Mouse (Mus musculus) embryonic fibroblast, embryonic 13.5 days (primary cell): ENCODE measurements around the gene Dtx2.

Experiments
- CTCF ChIP-seq: IDR thresholded peaks from 2 replicates; pipeline ENCODE4 v1.5.1; 2011; ENCODE audit warnings: mild to moderate bottlenecking, control low read depth, low read length, moderate library complexity, borderline replicate concordance; ENCODE audit not compliant: insufficient read depth
- POLR2A ChIP-seq: IDR thresholded peaks from 2 replicates; pipeline ENCODE4 v1.6.1; 2011; ENCODE audit warnings: low read depth, mild to moderate bottlenecking, control low read depth, low read length, moderate library complexity

GRCm38 (mm10) chr5:136038258-136039214, 43.9 kb downstream of the Dtx2 start, which contains the start of gene Upk3b:
- TF ChIP-seq CTCF (no peak), POLR2A (no peak)
